Mouse (Mus musculus) embryo, embryonic 11 days (tissue): ENCODE data around the gene Tlr8.

Experiments
- DNase-seq: peaks from one replicate; pipeline ENCODE4 v3.0.0-alpha.2; 2015

The Tlr8 gene

GRCm38 (mm10) chrX:167201365-167201764 lies 62.8 kb downstream of the Tlr8 start:
- no peak for DNase-seq

GRCm38 (mm10) chrX:167195228-167195649 lies 68.9 kb downstream of the Tlr8 start:
- no peak for DNase-seq
